Mouse (Mus musculus): ENCODE results near the gene Znrd1. TPM values are rescaled to one million over a fixed set of nuclear protein-coding genes. Genes with fewer than 3 reads are reported as not detected.

Znrd1 gene
- 39.2 and 45.8 TPM in 2 replicates for polyA plus RNA-seq (2015; fragmentation: Nextera tagmentation; extraction: Ambion mirVana)

GRCm38 (mm10) chr17:36957999-36958743, at the start of gene Znrd1, which contains the start of gene Znrd1as:
Znrd1 (minus strand) TSS chr17:36958559.
Znrd1as (plus strand) TSS chr17:36958592.
- WGBS = under 1% methylated on average over 46 of the region's 46 CpGs
- peak; percentile 87 for ATAC-seq (ENCODE audit: extremely low read depth, insufficient number of reproducible peaks, low FRiP score, low TSS enrichment)
- Histone ChIP-seq H3K27ac (replicated peaks) (peak within 1 kb of the TSS; percentile 86), H3K9ac (peak within 1 kb of the TSS; percentile 89), H3K36me3 (peaks cover 33% of the 10 kb centered on the region), H3K4me1 (peaks cover 17% of the 10 kb centered on the region), H3K27me3 (replicated peaks) (no peaks in the 10 kb centered on the region), H3K9me3 (no peaks in the 10 kb centered on the region), H3K4me2 (peak within 1 kb of the TSS; percentile 90), H3K4me3 (peak within 1 kb of the TSS; percentile 82)

- WGBS = 39% methylated on average over 4 of the region's 4 CpGs
- H3K36me3 ChIP-seq = peaks cover 37% of the 10 kb centered on the region
- peak overlapping the region; percentile 89 for H3K27ac ChIP-seq (replicated peaks)
- H3K9ac ChIP-seq = peak overlapping the region; percentile 89
- no peaks in the 10 kb centered on the region for H3K27me3 ChIP-seq (replicated peaks)
- ATAC-seq (ENCODE audit: extremely low read depth, insufficient number of reproducible peaks, low FRiP score, low TSS enrichment) = peak; percentile 9; the same call in 1 of the 2 replicates
- peak overlapping the region; percentile 70 for H3K4me3 ChIP-seq
- H3K4me1 ChIP-seq = peaks cover 12% of the 10 kb centered on the region
- H3K9me3 ChIP-seq = no peaks in the 10 kb centered on the region
- H3K4me2 ChIP-seq = peak overlapping the region; percentile 80
These were observed 45.0 kb upstream of the Znrd1 start for GRCm38 (mm10) chr17:37003366-37003765.

GRCm38 (mm10) chr17:37002364-37003330, 44.3 kb upstream of the Znrd1 start:
- Histone ChIP-seq H3K27me3 (replicated peaks) (no peaks in the 10 kb centered on the region), H3K4me2 (peak overlapping the region; percentile 80), H3K9ac (peak overlapping the region; percentile 89), H3K36me3 (peaks cover 30% of the 10 kb centered on the region), H3K4me1 (peaks cover 12% of the 10 kb centered on the region), H3K9me3 (no peaks in the 10 kb centered on the region), H3K4me3 (peak overlapping the region; percentile 70), H3K27ac (replicated peaks) (peak overlapping the region; percentile 89)
- under 1% methylated on average over 49 of the region's 49 CpGs for WGBS
- ATAC-seq (ENCODE audit: extremely low read depth, insufficient number of reproducible peaks, low FRiP score, low TSS enrichment) = peak; percentile 56

GRCm38 (mm10) chr17:37000863-37001262, 42.5 kb upstream of the Znrd1 start, which contains the start of gene Zfp57:
Zfp57 (plus strand) TSS chr17:37001163.
- Histone ChIP-seq H3K4me1 (peaks cover 12% of the 10 kb centered on the region), H3K4me2 (peak within 1 kb of the TSS; percentile 80), H3K27ac (replicated peaks) (no peak within 1 kb of the TSS), H3K36me3 (peaks cover 13% of the 10 kb centered on the region), H3K4me3 (peak within 1 kb of the TSS; percentile 70), H3K27me3 (replicated peaks) (no peaks in the 10 kb centered on the region), H3K9ac (peak within 1 kb of the TSS; percentile 89; the same call in 1 of the 2 replicates), H3K9me3 (no peaks in the 10 kb centered on the region)
- ATAC-seq (ENCODE audit: extremely low read depth, insufficient number of reproducible peaks, low FRiP score, low TSS enrichment) = no peak
- WGBS = 84% methylated on average over 7 of the region's 7 CpGs

- Histone ChIP-seq H3K36me3 (no peaks in the 10 kb centered on the region), H3K27ac (replicated peaks) (no peak overlapping the region), H3K27me3 (replicated peaks) (no peaks in the 10 kb centered on the region), H3K9me3 (no peaks in the 10 kb centered on the region), H3K4me3 (no peak overlapping the region), H3K4me2 (no peak overlapping the region), H3K9ac (no peak overlapping the region), H3K4me1 (peaks cover 5% of the 10 kb centered on the region; the same call in 1 of the 2 replicates)
- ATAC-seq (ENCODE audit: extremely low read depth, insufficient number of reproducible peaks, low FRiP score, low TSS enrichment) = no peak
- 52% methylated on average over 2 of the region's 2 CpGs for WGBS
These were observed 40.1 kb upstream of the Znrd1 start for GRCm38 (mm10) chr17:36998477-36998876.

- WGBS = 23% methylated on average over 7 of the region's 7 CpGs
- no peak overlapping the region for H3K4me3 ChIP-seq
- H3K4me2 ChIP-seq = no peak overlapping the region
- no peaks in the 10 kb centered on the region for H3K27me3 ChIP-seq (replicated peaks)
- no peaks in the 10 kb centered on the region for H3K36me3 ChIP-seq
- H3K9me3 ChIP-seq = no peaks in the 10 kb centered on the region
- no peak for ATAC-seq (ENCODE audit: extremely low read depth, insufficient number of reproducible peaks, low FRiP score, low TSS enrichment)
- H3K27ac ChIP-seq (replicated peaks) = no peak overlapping the region
- H3K4me1 ChIP-seq = no peaks in the 10 kb centered on the region
- H3K9ac ChIP-seq = peak overlapping the region; percentile 4; the same call in 1 of the 2 replicates
These were observed 38.8 kb upstream of the Znrd1 start for GRCm38 (mm10) chr17:36997033-36997735.

GRCm38 (mm10) chr17:36995448-36995847, 37.1 kb upstream of the Znrd1 start:
- no peaks in the 10 kb centered on the region for H3K9me3 ChIP-seq
- no peak overlapping the region for H3K4me3 ChIP-seq
- no peak overlapping the region for H3K9ac ChIP-seq
- H3K4me1 ChIP-seq = no peaks in the 10 kb centered on the region
- no peaks in the 10 kb centered on the region for H3K36me3 ChIP-seq
- H3K27me3 ChIP-seq (replicated peaks) = peaks cover 5% of the 10 kb centered on the region; the same call in 1 of the 2 replicates
- no peak overlapping the region for H3K4me2 ChIP-seq
- no peak for ATAC-seq (ENCODE audit: extremely low read depth, insufficient number of reproducible peaks, low FRiP score, low TSS enrichment)
- no peak overlapping the region for H3K27ac ChIP-seq (replicated peaks)
- WGBS = 62% methylated on average over 3 of the region's 3 CpGs

- no peaks in the 10 kb centered on the region for H3K9me3 ChIP-seq
- H3K36me3 ChIP-seq = no peaks in the 10 kb centered on the region
- peaks cover 11% of the 10 kb centered on the region for H3K27me3 ChIP-seq (replicated peaks)
- H3K4me1 ChIP-seq = no peaks in the 10 kb centered on the region
- WGBS = 77% methylated on average over 2 of the region's 2 CpGs
- no peak for ATAC-seq (ENCODE audit: extremely low read depth, insufficient number of reproducible peaks, low FRiP score, low TSS enrichment)
- H3K4me3 ChIP-seq = no peak overlapping the region
- no peak overlapping the region for H3K9ac ChIP-seq
- no peak overlapping the region for H3K4me2 ChIP-seq
- H3K27ac ChIP-seq (replicated peaks) = no peak overlapping the region
These were observed 36.2 kb upstream of the Znrd1 start for GRCm38 (mm10) chr17:36994528-36994927.

- ATAC-seq (ENCODE audit: extremely low read depth, insufficient number of reproducible peaks, low FRiP score, low TSS enrichment) = no peak
- Histone ChIP-seq H3K9ac (no peak overlapping the region), H3K9me3 (no peaks in the 10 kb centered on the region), H3K4me1 (peaks cover under 1% of the 10 kb centered on the region; the same call in 1 of the 2 replicates), H3K36me3 (no peaks in the 10 kb centered on the region), H3K4me3 (no peak overlapping the region), H3K27ac (replicated peaks) (no peak overlapping the region), H3K27me3 (replicated peaks) (peaks cover 18% of the 10 kb centered on the region), H3K4me2 (no peak overlapping the region)
- 87% methylated on average over 4 of the region's 4 CpGs for WGBS
These were observed 35.5 kb upstream of the Znrd1 start for GRCm38 (mm10) chr17:36993770-36994325.

- Histone ChIP-seq H3K4me2 (no peak overlapping the region), H3K9me3 (no peaks in the 10 kb centered on the region), H3K4me3 (no peak overlapping the region), H3K27ac (replicated peaks) (no peak overlapping the region), H3K36me3 (no peaks in the 10 kb centered on the region), H3K27me3 (replicated peaks) (peaks cover 31% of the 10 kb centered on the region), H3K4me1 (peaks cover 6% of the 10 kb centered on the region; the same call in 1 of the 2 replicates), H3K9ac (no peak overlapping the region)
- 49% methylated on average over 3 of the region's 3 CpGs for WGBS
- no peak for ATAC-seq (ENCODE audit: extremely low read depth, insufficient number of reproducible peaks, low FRiP score, low TSS enrichment)
These were observed 34.2 kb upstream of the Znrd1 start for GRCm38 (mm10) chr17:36992336-36993104.
